Mouse (Mus musculus): Measurements from ENCODE around the gene Rims3. TPM values are rescaled to one million over a fixed set of nuclear protein-coding genes. Genes with fewer than 3 reads are reported as not detected.

Gene Rims3
- polyA plus RNA-seq, 1 experiment from 2014 or later, result 4.3 TPM

- ATAC-seq, result 0 out of 2 replicates have a peak, but pooled peaks have one; percentile 34
- Histone ChIP-seq H3K4me2 (0 out of 2 replicates have a peak overlapping the region, but pooled peaks have one; percentile 10), H3K27ac (peak overlapping the region; percentile 25; the same call in 1 of the 2 replicates), H3K9ac (no peak overlapping the region), H3K9me3 (replicated peaks) (no peaks in the 10 kb centered on the region), H3K4me1 (peaks cover 39% of the 10 kb centered on the region), H3K27me3 (no peaks in the 10 kb centered on the region; the same call in 1 of the 2 replicates), H3K36me3 (ENCODE audit: poor library complexity, severe bottlenecking) (no peaks in the 10 kb centered on the region), H3K4me3 (no peak overlapping the region)
- 38% methylated on average over 13 of the region's 13 CpGs for WGBS
These were observed 30.8 kb downstream of the Rims3 start for GRCm38 (mm10) chr4:120885208-120886120.

- Histone ChIP-seq H3K9ac (no peak overlapping the region), H3K4me1 (peaks cover 34% of the 10 kb centered on the region), H3K27me3 (no peaks in the 10 kb centered on the region; the same call in 1 of the 2 replicates), H3K4me3 (no peak overlapping the region), H3K4me2 (no peak overlapping the region), H3K36me3 (ENCODE audit: poor library complexity, severe bottlenecking) (no peaks in the 10 kb centered on the region), H3K9me3 (replicated peaks) (no peaks in the 10 kb centered on the region), H3K27ac (no peak overlapping the region)
- no peak for ATAC-seq
- WGBS, result 41% methylated on average over 4 of the region's 4 CpGs
These were observed 31.5 kb downstream of the Rims3 start for GRCm38 (mm10) chr4:120886131-120886530.

- Histone ChIP-seq H3K4me2 (no peak overlapping the region), H3K27me3 (no peaks in the 10 kb centered on the region; the same call in 1 of the 2 replicates), H3K36me3 (ENCODE audit: poor library complexity, severe bottlenecking) (no peaks in the 10 kb centered on the region), H3K4me1 (peaks cover 28% of the 10 kb centered on the region), H3K9me3 (replicated peaks) (no peaks in the 10 kb centered on the region), H3K9ac (no peak overlapping the region), H3K4me3 (no peak overlapping the region), H3K27ac (no peak overlapping the region)
- ATAC-seq, result no peak
- whole genome bisulfite sequencing, result 86% methylated on average over 5 of the region's 5 CpGs
These were observed 32.2 kb downstream of the Rims3 start for GRCm38 (mm10) chr4:120886811-120887210.

GRCm38 (mm10) chr4:120887381-120888112 is 32.9 kb downstream of the Rims3 start:
- Histone ChIP-seq H3K4me3 (no peak overlapping the region), H3K36me3 (ENCODE audit: poor library complexity, severe bottlenecking) (no peaks in the 10 kb centered on the region), H3K4me2 (no peak overlapping the region), H3K4me1 (peaks cover 20% of the 10 kb centered on the region), H3K27ac (no peak overlapping the region), H3K9ac (no peak overlapping the region), H3K27me3 (no peaks in the 10 kb centered on the region; the same call in 1 of the 2 replicates), H3K9me3 (replicated peaks) (no peaks in the 10 kb centered on the region)
- peak; percentile 48 for ATAC-seq
- WGBS, result 29% methylated on average over 8 of the region's 8 CpGs

- no peak overlapping the region for H3K27ac ChIP-seq
- H3K9ac ChIP-seq, result no peak overlapping the region
- 72% methylated on average over 8 of the region's 8 CpGs for WGBS
- no peaks in the 10 kb centered on the region for H3K9me3 ChIP-seq (replicated peaks)
- H3K27me3 ChIP-seq, result no peaks in the 10 kb centered on the region; the same call in 1 of the 2 replicates
- no peak overlapping the region for H3K4me2 ChIP-seq
- peaks cover 13% of the 10 kb centered on the region for H3K4me1 ChIP-seq
- no peaks in the 10 kb centered on the region for H3K36me3 ChIP-seq (ENCODE audit: poor library complexity, severe bottlenecking)
- H3K4me3 ChIP-seq, result no peak overlapping the region
- no peak for ATAC-seq
These were observed 34.3 kb downstream of the Rims3 start for GRCm38 (mm10) chr4:120888884-120889283.

GRCm38 (mm10) chr4:120890754-120891440 is 36.3 kb downstream of the Rims3 start:
- no peak overlapping the region for H3K9ac ChIP-seq

GRCm38 (mm10) chr4:120891960-120892359 is 37.3 kb downstream of the Rims3 start:
- no peak overlapping the region for H3K4me2 ChIP-seq
- no peaks in the 10 kb centered on the region for H3K9me3 ChIP-seq (replicated peaks)
- no peak overlapping the region for H3K9ac ChIP-seq
- ATAC-seq, result no peak
- H3K27me3 ChIP-seq, result no peaks in the 10 kb centered on the region; the same call in 1 of the 2 replicates
- H3K4me3 ChIP-seq, result no peak overlapping the region
- no peaks in the 10 kb centered on the region for H3K4me1 ChIP-seq
- H3K36me3 ChIP-seq (ENCODE audit: poor library complexity, severe bottlenecking), result no peaks in the 10 kb centered on the region
- H3K27ac ChIP-seq, result no peak overlapping the region

More at GRCm38 (mm10) chr4:120890754-120891440, 36.3 kb downstream of the Rims3 start:
- H3K9me3 ChIP-seq (replicated peaks), result no peaks in the 10 kb centered on the region
- 56% methylated on average over 11 of the region's 11 CpGs for WGBS
- no peaks in the 10 kb centered on the region; the same call in 1 of the 2 replicates for H3K27me3 ChIP-seq
- H3K4me1 ChIP-seq, result peaks cover 3% of the 10 kb centered on the region
- ATAC-seq, result no peak; the same call in 1 of the 2 replicates
- H3K36me3 ChIP-seq (ENCODE audit: poor library complexity, severe bottlenecking), result no peaks in the 10 kb centered on the region
- H3K4me2 ChIP-seq, result no peak overlapping the region
- no peak overlapping the region for H3K4me3 ChIP-seq
- H3K27ac ChIP-seq, result no peak overlapping the region

- Histone ChIP-seq H3K9ac (no peak overlapping the region), H3K4me1 (no peaks in the 10 kb centered on the region), H3K9me3 (replicated peaks) (no peaks in the 10 kb centered on the region), H3K4me2 (no peak overlapping the region), H3K36me3 (ENCODE audit: poor library complexity, severe bottlenecking) (no peaks in the 10 kb centered on the region), H3K4me3 (no peak overlapping the region), H3K27me3 (no peaks in the 10 kb centered on the region), H3K27ac (no peak overlapping the region)
- no peak for ATAC-seq
- 53% methylated on average over 1 of the region's 1 CpGs for WGBS
These were observed 37.9 kb downstream of the Rims3 start for GRCm38 (mm10) chr4:120892516-120892915.

- no peaks in the 10 kb centered on the region for H3K27me3 ChIP-seq
- no peak for ATAC-seq
- WGBS, result 83% methylated on average over 11 of the region's 11 CpGs
- no peak overlapping the region for H3K4me3 ChIP-seq
- no peaks in the 10 kb centered on the region for H3K4me1 ChIP-seq
- H3K9ac ChIP-seq, result no peak overlapping the region
- H3K36me3 ChIP-seq (ENCODE audit: poor library complexity, severe bottlenecking), result no peaks in the 10 kb centered on the region
- H3K4me2 ChIP-seq, result no peak overlapping the region
- no peaks in the 10 kb centered on the region for H3K9me3 ChIP-seq (replicated peaks)
- no peak overlapping the region for H3K27ac ChIP-seq
These were observed 39.2 kb downstream of the Rims3 start for GRCm38 (mm10) chr4:120893656-120894401.

- H3K4me2 ChIP-seq, result no peak overlapping the region
- no peaks in the 10 kb centered on the region for H3K4me1 ChIP-seq
- no peak overlapping the region for H3K4me3 ChIP-seq
- H3K9me3 ChIP-seq (replicated peaks), result no peaks in the 10 kb centered on the region
- 79% methylated on average over 11 of the region's 11 CpGs for WGBS
- no peak overlapping the region for H3K9ac ChIP-seq
- no peaks in the 10 kb centered on the region for H3K36me3 ChIP-seq (ENCODE audit: poor library complexity, severe bottlenecking)
- ATAC-seq, result no peak
- H3K27ac ChIP-seq, result no peak overlapping the region
- H3K27me3 ChIP-seq, result no peaks in the 10 kb centered on the region
These were observed 40.0 kb downstream of the Rims3 start for GRCm38 (mm10) chr4:120894584-120894983.

- no peak overlapping the region for H3K4me3 ChIP-seq
- ATAC-seq, result no peak
- no peaks in the 10 kb centered on the region for H3K9me3 ChIP-seq (replicated peaks)
- H3K27me3 ChIP-seq, result no peaks in the 10 kb centered on the region
- WGBS, result 62% methylated on average over 7 of the region's 7 CpGs
- no peaks in the 10 kb centered on the region for H3K36me3 ChIP-seq (ENCODE audit: poor library complexity, severe bottlenecking)
- no peak overlapping the region for H3K9ac ChIP-seq
- no peaks in the 10 kb centered on the region for H3K4me1 ChIP-seq
- H3K4me2 ChIP-seq, result no peak overlapping the region
- no peak overlapping the region for H3K27ac ChIP-seq
These were observed 40.6 kb downstream of the Rims3 start for GRCm38 (mm10) chr4:120895226-120895625.

All from forebrain, embryonic 13.5 days (tissue).